Mouse (Mus musculus): ENCODE measurements around the gene Def8. TPM values are rescaled to one million over a fixed set of nuclear protein-coding genes. Genes with fewer than 3 reads are reported as not detected.

The Def8 gene
- polyA plus RNA-seq, 2 experiments = 8.0 to 10.5 TPM

GRCm38 (mm10) chr8:123502192-123502591 is 78.9 kb downstream of the Def8 start:
- H3K4me2 ChIP-seq (ENCODE audit: low read depth) = no peak overlapping the region
- 76% methylated on average over 5 of the region's 5 CpGs for WGBS (ENCODE audit: insufficient replicate concordance)
- TF ChIP-seq CTCF (IDR thresholded peaks at IDR 0.05; ENCODE audit: low read depth) (no peak), EP300 (IDR thresholded peaks at IDR 0.05; ENCODE audit: low read depth) (no peak)

DNA sequence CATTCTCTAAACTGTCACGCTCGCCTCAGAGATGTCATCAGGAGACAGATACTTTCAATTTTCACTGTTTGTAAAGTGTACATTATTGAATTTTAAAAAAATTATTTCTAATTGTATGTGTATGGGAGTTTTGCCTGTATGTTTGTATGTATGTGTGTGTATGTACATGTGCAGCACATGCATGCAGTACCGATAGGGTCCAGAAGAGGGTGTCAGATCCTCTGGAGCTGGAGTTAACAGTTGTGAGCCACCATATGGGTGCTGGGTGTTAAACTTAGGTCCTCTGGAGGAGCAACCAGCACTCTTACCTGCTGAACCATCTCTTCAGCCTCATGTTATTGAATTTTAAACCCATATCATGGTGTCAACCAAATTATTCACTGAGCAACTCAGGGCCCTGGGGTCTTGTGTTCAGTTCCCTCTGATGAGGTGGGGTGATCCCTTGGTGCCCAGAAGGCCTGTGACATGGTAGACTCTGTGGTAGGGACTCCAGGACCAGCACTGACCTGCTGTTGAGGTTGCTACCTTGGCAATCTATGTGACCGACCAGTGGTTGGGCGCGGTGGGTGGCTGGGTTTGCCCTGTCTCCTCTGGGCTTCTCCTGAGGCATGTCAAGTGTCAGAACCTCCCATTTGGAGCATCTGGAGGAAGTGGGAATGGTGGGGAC is 80.6 kb downstream of the Def8 start:
- no peaks in the 10 kb centered on the region for H3K4me1 ChIP-seq (replicated peaks; ENCODE audit: control insufficient read depth in 2 of 2, insufficient read depth in 2 of 2, low read length in 1 of 2)
- TF ChIP-seq CTCF (IDR thresholded peaks at IDR 0.05; ENCODE audit: low read depth) (peak; percentile 41; the same call in 1 of the 2 replicates), EP300 (IDR thresholded peaks at IDR 0.05; ENCODE audit: low read depth) (no peak)
- no peak overlapping the region for H3K4me3 ChIP-seq (ENCODE audit: insufficient read depth in 1 of 2, low read depth in 2 of 2, low read length in 2 of 2)
- H3K9ac ChIP-seq (replicated peaks) = no peak overlapping the region
- H3K9me3 ChIP-seq (ENCODE audit: control insufficient read depth, low read length) = no peaks in the 10 kb centered on the region
- ATAC-seq (ENCODE audit: insufficient read depth) (no peak), DNase-seq (ENCODE audit: low read depth in 3 of 3, low spot score in 3 of 3) (no peak)
- H3K4me2 ChIP-seq (ENCODE audit: low read depth) = no peak overlapping the region
- H3K27ac ChIP-seq = no peak overlapping the region
- H3K36me3 ChIP-seq (replicated peaks; ENCODE audit: control insufficient read depth, insufficient read depth, low read depth) = peaks cover 23% of the 10 kb centered on the region
- WGBS (ENCODE audit: insufficient replicate concordance) = 95% methylated on average over 6 of the region's 6 CpGs
- H3K27me3 ChIP-seq (ENCODE audit: control insufficient read depth, insufficient read depth, low read length) = no peaks in the 10 kb centered on the region

More at GRCm38 (mm10) chr8:123502192-123502591, 78.9 kb downstream of the Def8 start:
- H3K36me3 ChIP-seq (replicated peaks; ENCODE audit: control insufficient read depth, insufficient read depth, low read depth) = peaks cover 27% of the 10 kb centered on the region
- no peak for DNase-seq (ENCODE audit: low read depth in 3 of 3, low spot score in 3 of 3)
- no peak overlapping the region for H3K9ac ChIP-seq (replicated peaks)
- ATAC-seq (ENCODE audit: insufficient read depth) = no peak
- no peak overlapping the region for H3K27ac ChIP-seq
- no peaks in the 10 kb centered on the region for H3K4me1 ChIP-seq (replicated peaks; ENCODE audit: control insufficient read depth in 2 of 2, insufficient read depth in 2 of 2, low read length in 1 of 2)
- H3K27me3 ChIP-seq (ENCODE audit: control insufficient read depth, insufficient read depth, low read length) = no peaks in the 10 kb centered on the region
- H3K4me3 ChIP-seq (ENCODE audit: insufficient read depth in 1 of 2, low read depth in 2 of 2, low read length in 2 of 2) = no peak overlapping the region
- no peaks in the 10 kb centered on the region for H3K9me3 ChIP-seq (ENCODE audit: control insufficient read depth, low read length)

DNA sequence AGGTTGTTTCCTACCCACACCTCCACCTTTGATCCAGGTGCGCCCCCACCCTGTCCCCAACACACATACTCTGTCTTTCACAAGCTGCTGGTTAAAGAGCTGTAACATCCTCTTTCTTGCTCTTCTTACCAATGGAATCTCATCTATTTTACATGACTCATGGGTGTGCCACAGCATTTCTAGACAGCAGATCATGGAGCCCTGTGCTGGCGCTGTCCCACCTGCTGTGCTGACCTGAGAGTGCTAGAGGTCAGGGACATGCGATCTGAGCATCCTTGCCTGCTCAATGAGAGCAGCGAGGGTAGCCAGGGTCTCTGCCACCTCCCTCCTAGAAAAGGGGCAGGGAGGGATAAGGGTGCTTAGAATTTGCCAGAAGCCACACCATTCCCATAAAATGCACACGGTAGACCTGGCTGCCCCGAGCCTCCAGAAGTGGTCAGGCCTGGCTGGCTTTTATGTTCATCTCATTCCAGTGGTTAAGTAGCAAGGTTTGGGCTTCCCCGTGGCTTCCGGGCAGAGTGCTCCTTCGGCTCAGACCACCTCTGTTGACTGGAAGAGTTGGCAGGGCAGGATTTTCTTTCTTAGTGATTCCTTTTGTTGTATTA is 81.4 kb downstream of the Def8 start:
- 86% methylated on average over 9 of the region's 9 CpGs for WGBS (ENCODE audit: insufficient replicate concordance)
- H3K36me3 ChIP-seq (replicated peaks; ENCODE audit: control insufficient read depth, insufficient read depth, low read depth) = peaks cover 22% of the 10 kb centered on the region
- TF ChIP-seq CTCF (IDR thresholded peaks at IDR 0.05; ENCODE audit: low read depth) = no peak
- TF ChIP-seq EP300 (IDR thresholded peaks at IDR 0.05; ENCODE audit: low read depth) = no peak

DNA sequence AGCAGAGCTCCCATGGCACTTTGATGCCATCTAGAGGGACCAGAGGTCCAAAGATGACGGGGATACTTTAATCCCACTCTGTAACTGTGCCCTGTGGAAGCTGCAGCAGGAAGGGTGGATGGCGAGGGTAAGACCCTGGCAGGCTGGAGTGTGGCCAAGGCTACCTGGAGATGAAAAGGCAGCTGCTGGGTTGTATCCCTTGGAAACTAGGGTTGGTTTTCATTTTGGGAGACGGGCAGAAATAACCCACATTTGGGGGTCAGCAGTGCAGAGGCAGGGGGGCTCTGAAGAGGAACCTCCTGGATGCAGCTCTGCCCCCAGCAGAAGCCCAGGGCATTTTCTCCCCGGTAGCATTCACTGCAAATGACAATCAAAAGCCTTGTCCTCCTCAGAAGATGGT is 81.9 kb downstream of the Def8 start:
- no peak overlapping the region for H3K4me3 ChIP-seq (ENCODE audit: insufficient read depth in 1 of 2, low read depth in 2 of 2, low read length in 2 of 2)
- no peak overlapping the region for H3K9ac ChIP-seq (replicated peaks)
- DNase-seq (ENCODE audit: low read depth in 3 of 3, low spot score in 3 of 3) (no peak), ATAC-seq (ENCODE audit: insufficient read depth) (no peak)
- peaks cover 22% of the 10 kb centered on the region for H3K36me3 ChIP-seq (replicated peaks; ENCODE audit: control insufficient read depth, insufficient read depth, low read depth)
- 65% methylated on average over 4 of the region's 4 CpGs for WGBS (ENCODE audit: insufficient replicate concordance)
- no peaks in the 10 kb centered on the region for H3K4me1 ChIP-seq (replicated peaks; ENCODE audit: control insufficient read depth in 2 of 2, insufficient read depth in 2 of 2, low read length in 1 of 2)
- TF ChIP-seq CTCF (IDR thresholded peaks at IDR 0.05; ENCODE audit: low read depth) (no peak), EP300 (IDR thresholded peaks at IDR 0.05; ENCODE audit: low read depth) (no peak)
- no peak overlapping the region for H3K27ac ChIP-seq
- no peak overlapping the region for H3K4me2 ChIP-seq (ENCODE audit: low read depth)
- H3K27me3 ChIP-seq (ENCODE audit: control insufficient read depth, insufficient read depth, low read length) = no peaks in the 10 kb centered on the region
- no peaks in the 10 kb centered on the region for H3K9me3 ChIP-seq (ENCODE audit: control insufficient read depth, low read length)

More for the DNA sequence above, 81.4 kb downstream of the Def8 start:
- H3K9me3 ChIP-seq (ENCODE audit: control insufficient read depth, low read length) = no peaks in the 10 kb centered on the region
- no peaks in the 10 kb centered on the region for H3K27me3 ChIP-seq (ENCODE audit: control insufficient read depth, insufficient read depth, low read length)
- no peak for DNase-seq (ENCODE audit: low read depth in 3 of 3, low spot score in 3 of 3)
- no peak overlapping the region for H3K4me2 ChIP-seq (ENCODE audit: low read depth)
- H3K9ac ChIP-seq (replicated peaks) = no peak overlapping the region
- ATAC-seq (ENCODE audit: insufficient read depth) = no peak
- no peak overlapping the region for H3K4me3 ChIP-seq (ENCODE audit: insufficient read depth in 1 of 2, low read depth in 2 of 2, low read length in 2 of 2)
- no peaks in the 10 kb centered on the region for H3K4me1 ChIP-seq (replicated peaks; ENCODE audit: control insufficient read depth in 2 of 2, insufficient read depth in 2 of 2, low read length in 1 of 2)
- H3K27ac ChIP-seq = no peak overlapping the region

DNA sequence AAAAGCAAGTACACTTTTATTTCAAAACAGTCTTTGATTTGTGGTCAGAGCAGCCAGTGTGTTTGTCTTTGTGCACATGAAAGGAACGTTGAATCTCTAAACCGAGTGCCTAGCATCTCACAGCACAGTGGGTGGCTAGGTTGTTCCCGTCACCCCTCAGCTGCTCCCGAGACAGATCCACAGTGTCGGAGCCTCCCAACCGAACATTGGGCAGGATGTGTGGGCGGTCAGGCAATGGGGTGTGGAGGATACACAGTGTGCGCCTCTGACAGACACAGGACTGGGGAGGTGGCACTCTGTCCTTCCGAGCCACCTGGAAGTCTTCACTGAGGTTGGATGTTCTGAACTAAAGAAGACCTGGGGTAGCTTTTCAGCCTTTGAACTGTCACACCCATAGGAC is 82.4 kb downstream of the Def8 start:
- H3K27me3 ChIP-seq (ENCODE audit: control insufficient read depth, insufficient read depth, low read length) = no peaks in the 10 kb centered on the region
- DNase-seq (ENCODE audit: low read depth in 3 of 3, low spot score in 3 of 3) (no peak), ATAC-seq (ENCODE audit: insufficient read depth) (no peak)
- no peaks in the 10 kb centered on the region for H3K4me1 ChIP-seq (replicated peaks; ENCODE audit: control insufficient read depth in 2 of 2, insufficient read depth in 2 of 2, low read length in 1 of 2)
- no peak overlapping the region for H3K9ac ChIP-seq (replicated peaks)
- H3K4me2 ChIP-seq (ENCODE audit: low read depth) = no peak overlapping the region
- H3K27ac ChIP-seq = no peak overlapping the region
- no peaks in the 10 kb centered on the region for H3K9me3 ChIP-seq (ENCODE audit: control insufficient read depth, low read length)
- 82% methylated on average over 9 of the region's 9 CpGs for WGBS (ENCODE audit: insufficient replicate concordance)
- TF ChIP-seq CTCF (IDR thresholded peaks at IDR 0.05; ENCODE audit: low read depth) (no peak), EP300 (IDR thresholded peaks at IDR 0.05; ENCODE audit: low read depth) (no peak)
- no peak overlapping the region for H3K4me3 ChIP-seq (ENCODE audit: insufficient read depth in 1 of 2, low read depth in 2 of 2, low read length in 2 of 2)
- peaks cover 22% of the 10 kb centered on the region for H3K36me3 ChIP-seq (replicated peaks; ENCODE audit: control insufficient read depth, insufficient read depth, low read depth)

All from liver, embryonic 14.5 days (tissue).